Mouse (Mus musculus): ENCODE measurements around the gene Tmprss9.
A peak's percentile ranks its signal among the peaks of the same experiment; 100 is the strongest.

The Tmprss9 gene

GRCm38 (mm10) chr10:80843087-80843930 lies 28.3 kb upstream of the Tmprss9 start:
- DNase-seq = no peak

- no peak for DNase-seq
These were observed 27.6 kb upstream of the Tmprss9 start, which contains the start of gene Lingo3 for GRCm38 (mm10) chr10:80843931-80844547. TSS of gene Lingo3 (minus strand) at chr10:80844039.

GRCm38 (mm10) chr10:80845055-80845693 lies 26.5 kb upstream of the Tmprss9 start:
- no peak for DNase-seq

GRCm38 (mm10) chr10:80845732-80846131 lies 25.9 kb upstream of the Tmprss9 start:
- no peak for DNase-seq

GRCm38 (mm10) chr10:80848571-80848970 lies 23.1 kb upstream of the Tmprss9 start:
- DNase-seq = peak; percentile 82

- peak; percentile 98 for DNase-seq
These were observed 16.5 kb upstream of the Tmprss9 start, which contains the start of the genes Lsm7 and Sppl2b for GRCm38 (mm10) chr10:80854913-80855748. TSS of gene Lsm7 (minus strand) at chr10:80855209. TSS of gene Sppl2b (plus strand) at chr10:80855275.

- no peak for DNase-seq
These were observed 15.9 kb upstream of the Tmprss9 start for GRCm38 (mm10) chr10:80855749-80856073.

- peak; percentile 20 for DNase-seq
These were observed 15.4 kb upstream of the Tmprss9 start for GRCm38 (mm10) chr10:80856267-80856666.

- no peak for DNase-seq
These were observed 14.7 kb upstream of the Tmprss9 start for GRCm38 (mm10) chr10:80856908-80857307.

- DNase-seq = no peak
These were observed 14.3 kb upstream of the Tmprss9 start for GRCm38 (mm10) chr10:80857386-80857785.

- DNase-seq = no peak
These were observed 13.8 kb upstream of the Tmprss9 start for GRCm38 (mm10) chr10:80857848-80858247.

- no peak for DNase-seq
These were observed 13.2 kb upstream of the Tmprss9 start for GRCm38 (mm10) chr10:80858350-80858935.

- DNase-seq = no peak
These were observed 9.3 kb upstream of the Tmprss9 start for GRCm38 (mm10) chr10:80862305-80862704.

GRCm38 (mm10) chr10:80864446-80864845 lies 7.2 kb upstream of the Tmprss9 start:
- DNase-seq = no peak

- no peak for DNase-seq
These were observed 655 bp upstream of the Tmprss9 start for GRCm38 (mm10) chr10:80870993-80871392.

GRCm38 (mm10) chr10:80874035-80874434 lies 2.4 kb downstream of the Tmprss9 start:
- no peak for DNase-seq

- peak; percentile 71 for DNase-seq
These were observed 4.4 kb downstream of the Tmprss9 start for GRCm38 (mm10) chr10:80876028-80876427.

- DNase-seq = no peak
These were observed 4.9 kb downstream of the Tmprss9 start for GRCm38 (mm10) chr10:80876594-80876993.

- DNase-seq = peak; percentile 78
These were observed 8.5 kb downstream of the Tmprss9 start for GRCm38 (mm10) chr10:80880131-80880641.

GRCm38 (mm10) chr10:80880901-80881300 lies 9.3 kb downstream of the Tmprss9 start:
- no peak for DNase-seq

- peak; percentile 86 for DNase-seq
These were observed 9.7 kb downstream of the Tmprss9 start for GRCm38 (mm10) chr10:80881301-80881700.

- no peak for DNase-seq
These were observed 15.5 kb downstream of the Tmprss9 start for GRCm38 (mm10) chr10:80887181-80887580.
